In genomic region chr16:84650646-84651045, GRCm38 (mm10) we compare ENCODE assay signal across 20 mouse cellular contexts.
DNase-seq lines count a peak whose midpoint lies in the region; TF ChIP-seq lines count a peak whose summit lies in the region.
"Had no signal": no experiment of that assay in that cellular context is flagged by ENCODE, and none has a peak within 500 bp of the region (broad histone marks: within the 10 kb centered on the region; RNA-seq: fewer than 3 reads in every experiment).

No protein-coding gene starts in this region.

- no peaks in the 10 kb centered on the region for H3K9me3 ChIP-seq in CH12.LX (replicated peaks; ENCODE audit: low read length)
- H3K9me3 ChIP-seq: embryonic facial prominence, embryonic 13.5 days; embryonic facial prominence, embryonic 15.5 days; forebrain, embryonic 10.5 days; forebrain, embryonic 12.5 days had no signal

- peak; percentile 7 for DNase-seq in adrenal gland, adult 2 months
- no peak for DNase-seq in adrenal gland, postnatal 14 days
- DNase-seq in CH12.LX (ENCODE audit: extremely low read depth): no peak
- peak; percentile 64 for DNase-seq in adipocyte (ENCODE audit: low spot score)
- no peak for DNase-seq in urinary bladder, postnatal 14 days (ENCODE audit: low spot score)
- DNase-seq: adrenal gland, adult 8-10 months; adrenal gland, postnatal 25 days; B cell, adult 2 months; cerebellum, adult 11 months; cerebellum, adult 18-20 months; cerebellum, adult 8-10 months; cerebellum, adult 9-11 months; cerebellum, postnatal 14 days; cerebellum, postnatal 36 days; embryo, embryonic 11 days had no signal

- no peak overlapping the region for H3K9ac ChIP-seq in CH12.LX (ENCODE audit: insufficient read depth, low read depth)
- H3K9ac ChIP-seq: embryonic facial prominence, embryonic 13.5 days; embryonic facial prominence, embryonic 15.5 days; forebrain, embryonic 12.5 days had no signal

- H3K4me1 ChIP-seq in CH12.LX (ENCODE audit: control insufficient read depth in 1 of 2, insufficient read depth in 2 of 2): peaks cover 33 to 63% of the 10 kb centered on the region in 2 experiments
- H3K4me1 ChIP-seq: embryonic facial prominence, embryonic 13.5 days; embryonic facial prominence, embryonic 15.5 days had no signal

- no peak overlapping the region for H3K4me3 ChIP-seq in CH12.LX (replicated peaks in 1 of 3; ENCODE audit: low read depth in 2 of 3, low read length in 2 of 3, poor library complexity in 1 of 3)
- H3K4me3 ChIP-seq: embryonic facial prominence, embryonic 13.5 days; embryonic facial prominence, embryonic 15.5 days; erythroblast, embryonic 14.5 days; forebrain, embryonic 10.5 days; forebrain, embryonic 12.5 days had no signal

- no peak for TF ChIP-seq CTCF in CH12.LX (conservative IDR thresholded peaks at IDR 0.05 in 1 of 2, IDR thresholded peaks at IDR 0.05 in 1 of 2; ENCODE audit: low read depth in 2 of 2, low read length in 2 of 2)

- dilution Hi-C loops in CH12.LX (cut with MboI; ENCODE audit: extremely low pct_ligation_motif_present, extremely low pct_unique_long_range_greater_than_20kb, low sequenced_read_pairs): no loop called here

- peak; percentile 57; the same call in 1 of the 2 replicates for TF ChIP-seq EP300 in CH12.LX (IDR thresholded peaks at IDR 0.05; ENCODE audit: low read length)

- H3K36me3 ChIP-seq in CH12.LX (replicated peaks in 1 of 2; ENCODE audit: control insufficient read depth in 1 of 2, insufficient read depth in 1 of 2, low read length in 1 of 2): no peaks in the 10 kb centered on the region
- H3K36me3 ChIP-seq: embryonic facial prominence, embryonic 13.5 days; embryonic facial prominence, embryonic 15.5 days; forebrain, embryonic 10.5 days; forebrain, embryonic 12.5 days had no signal

- H3K4me2 ChIP-seq in CH12.LX (ENCODE audit: insufficient read depth, low read depth, poor library complexity, severe bottlenecking): 0 out of 2 replicates have a peak overlapping the region, but pooled peaks have one; percentile 45
- H3K4me2 ChIP-seq: embryonic facial prominence, embryonic 13.5 days; embryonic facial prominence, embryonic 15.5 days; forebrain, embryonic 12.5 days had no signal

- H3K79me2 ChIP-seq in CH12.LX (replicated peaks; ENCODE audit: control insufficient read depth, extremely low read depth, insufficient read depth, poor library complexity, severe bottlenecking): 0 out of 2 replicates have a peak, but pooled peaks cover 2% of the 10 kb centered on the region

- TF ChIP-seq POLR2A in CH12.LX (IDR thresholded peaks at IDR 0.05; ENCODE audit: low read depth, low read length): no peak

- TF ChIP-seq RAD21 in CH12.LX (IDR thresholded peaks at IDR 0.05; ENCODE audit: low read depth, low read length): no peak

- H3K27ac ChIP-seq in CH12.LX (ENCODE audit: insufficient read depth, low read depth): no peak overlapping the region
- H3K27ac ChIP-seq: embryonic facial prominence, embryonic 13.5 days; embryonic facial prominence, embryonic 15.5 days; forebrain, embryonic 10.5 days; forebrain, embryonic 12.5 days had no signal

- no peaks in the 10 kb centered on the region for H3K27me3 ChIP-seq in CH12.LX (replicated peaks)
- H3K27me3 ChIP-seq: embryonic facial prominence, embryonic 13.5 days; embryonic facial prominence, embryonic 15.5 days; forebrain, embryonic 12.5 days had no signal

- in situ Hi-C loops in CH12.LX (cut with MboI; ENCODE audit: low pct_ligation_motif_present, low pct_unique_long_range_greater_than_20kb, low sequenced_read_pairs): no loop called here

TF ChIP-seq in CH12.LX, 34 proteins besides CTCF, POLR2A, EP300 and RAD21:
- TF ChIP-seq TCF12 (IDR thresholded peaks at IDR 0.05; ENCODE audit: low read depth, low read length): peak; percentile 34; the same call in 1 of the 2 replicates
- peak; percentile 82 for TF ChIP-seq IRF4 (IDR thresholded peaks at IDR 0.05; ENCODE audit: low read depth, low read length)
- TF ChIP-seq MYC (IDR thresholded peaks at IDR 0.05; ENCODE audit: low read depth, low read length): no peak
- TF ChIP-seq BHLHE40 (IDR thresholded peaks at IDR 0.05; ENCODE audit: low read depth, low read length): peak; percentile 52
- no peak for TF ChIP-seq SIN3A (IDR thresholded peaks at IDR 0.05; ENCODE audit: low read length)
- TF ChIP-seq PAX5 (IDR thresholded peaks at IDR 0.05; ENCODE audit: low read length): no peak
- 0 out of 2 replicates have a peak, but pooled peaks have one; percentile 23 for TF ChIP-seq RCOR1 (conservative IDR thresholded peaks at IDR 0.05; ENCODE audit: low read depth, low read length)
- no peak for TF ChIP-seq MAFK (IDR thresholded peaks at IDR 0.05; ENCODE audit: insufficient replicate concordance, low read length)
- no peak for TF ChIP-seq TBP (conservative IDR thresholded peaks at IDR 0.05; ENCODE audit: low read depth, low read length)
- TF ChIP-seq ZNF384 (IDR thresholded peaks at IDR 0.05; ENCODE audit: low read depth, low read length): 0 out of 2 replicates have a peak, but pooled peaks have one; percentile 20
- no peak for TF ChIP-seq MXI1 (IDR thresholded peaks at IDR 0.05; ENCODE audit: low read depth, low read length)
- no peak for TF ChIP-seq CHD1 (IDR thresholded peaks at IDR 0.05; ENCODE audit: low read depth, low read length)
- no peak for TF ChIP-seq UBTF (IDR thresholded peaks at IDR 0.05; ENCODE audit: low read depth, low read length)
- TF ChIP-seq MAZ (IDR thresholded peaks at IDR 0.05; ENCODE audit: low read depth, low read length): no peak
- TF ChIP-seq E2F4 (IDR thresholded peaks at IDR 0.05; ENCODE audit: insufficient replicate concordance, low read depth, low read length): no peak
- peak; percentile 29; the same call in 1 of the 2 replicates for TF ChIP-seq ETS1 (conservative IDR thresholded peaks at IDR 0.05; ENCODE audit: low read depth, low read length)
- TF ChIP-seq ZKSCAN1 (IDR thresholded peaks at IDR 0.05; ENCODE audit: borderline replicate concordance, low read depth, low read length): no peak
- no peak for TF ChIP-seq NRF1 (IDR thresholded peaks at IDR 0.05; ENCODE audit: low read depth, low read length)
- TF ChIP-seq CHD2 (IDR thresholded peaks at IDR 0.05; ENCODE audit: low read length): no peak
- no peak for TF ChIP-seq SMC3 (IDR thresholded peaks at IDR 0.05; ENCODE audit: low read depth, low read length)
- TF ChIP-seq MAX (IDR thresholded peaks at IDR 0.05; ENCODE audit: low read length): no peak
- TF ChIP-seq USF1 (IDR thresholded peaks at IDR 0.05; ENCODE audit: low read depth, low read length): no peak
- no peak for TF ChIP-seq POLR2AphosphoS2 (IDR thresholded peaks at IDR 0.05; ENCODE audit: low read depth, low read length)
- no peak for TF ChIP-seq KAT2A (IDR thresholded peaks at IDR 0.05; ENCODE audit: insufficient replicate concordance, low read length)
- no peak for TF ChIP-seq ZMIZ1 (IDR thresholded peaks at IDR 0.05; ENCODE audit: low read depth, low read length)
- no peak for TF ChIP-seq MEF2A (IDR thresholded peaks at IDR 0.05; ENCODE audit: borderline replicate concordance, low read depth, low read length)
- TF ChIP-seq JUN (IDR thresholded peaks at IDR 0.05; ENCODE audit: insufficient read depth, low read depth, low read length): peak; percentile 32; the same call in 1 of the 2 replicates
- no peak for TF ChIP-seq NELFE (IDR thresholded peaks at IDR 0.05; ENCODE audit: low read depth, low read length)
- TF ChIP-seq HCFC1 (IDR thresholded peaks at IDR 0.05; ENCODE audit: low read depth, low read length): no peak
- TF ChIP-seq USF2 (conservative IDR thresholded peaks at IDR 0.05; ENCODE audit: low read depth, low read length): no peak
- no peak for TF ChIP-seq ELF1 (IDR thresholded peaks at IDR 0.05; ENCODE audit: low read depth, low read length)
- TF ChIP-seq GABPA (IDR thresholded peaks at IDR 0.05; ENCODE audit: insufficient replicate concordance, low read depth, low read length): no peak
- TF ChIP-seq JUND (conservative IDR thresholded peaks at IDR 0.05; ENCODE audit: low read depth, low read length): peak; percentile 73
- no peak for TF ChIP-seq ZC3H11A (IDR thresholded peaks at IDR 0.05; ENCODE audit: low read depth, low read length)
TF ChIP-seq in CH12.LX: peak in this region for 8.

Comparison
In these comparisons a context has a peak if more than half of its experiments do, and no peak if none do; other contexts are left out.
1. DNase-seq: peak in adrenal gland, adult 2 months (single experiment) and adipocyte (single experiment); none in adrenal gland, postnatal 14 days (single experiment), CH12.LX (single experiment) and urinary bladder, postnatal 14 days (single experiment).